Mouse (Mus musculus): ENCODE results near the gene Hoxa9.

The Hoxa9 gene

GRCm38 (mm10) chr6:52244471-52245039 lies 13.7 kb upstream of the Hoxa9 start:
- no peak for DNase-seq (ENCODE audit: low spot score in 2 of 2)

- DNase-seq (ENCODE audit: low spot score in 2 of 2), result no peak
Observed at GRCm38 (mm10) chr6:52243681-52244121, 12.8 kb upstream of the Hoxa9 start.

DNA sequence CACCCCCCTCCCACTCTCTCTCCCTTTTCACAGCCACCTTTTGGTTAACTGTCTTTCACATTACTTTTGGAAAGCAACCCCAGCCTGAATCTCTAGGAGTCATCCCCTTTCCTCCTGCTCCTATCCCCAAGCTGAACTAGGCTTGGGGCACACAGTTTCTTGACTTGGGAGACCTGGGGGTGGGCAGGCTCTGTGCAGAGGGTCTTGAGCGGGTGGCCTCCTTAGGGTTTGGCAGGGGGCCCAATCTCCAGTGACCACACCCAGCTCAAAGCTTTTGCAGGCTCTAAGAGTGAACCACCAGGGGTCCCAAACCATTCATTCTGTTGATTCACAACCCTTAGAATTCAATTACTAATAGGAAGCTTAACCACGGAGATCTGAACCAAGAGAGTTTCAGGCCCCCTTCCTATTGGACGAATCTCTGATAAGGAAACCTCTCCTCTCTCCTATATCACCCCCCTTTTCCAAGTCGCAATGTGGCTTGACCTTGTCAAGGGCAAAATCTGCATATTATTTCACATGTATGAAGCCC lies 12.0 kb upstream of the Hoxa9 start:
- no peak for DNase-seq (ENCODE audit: low spot score in 2 of 2)

DNA sequence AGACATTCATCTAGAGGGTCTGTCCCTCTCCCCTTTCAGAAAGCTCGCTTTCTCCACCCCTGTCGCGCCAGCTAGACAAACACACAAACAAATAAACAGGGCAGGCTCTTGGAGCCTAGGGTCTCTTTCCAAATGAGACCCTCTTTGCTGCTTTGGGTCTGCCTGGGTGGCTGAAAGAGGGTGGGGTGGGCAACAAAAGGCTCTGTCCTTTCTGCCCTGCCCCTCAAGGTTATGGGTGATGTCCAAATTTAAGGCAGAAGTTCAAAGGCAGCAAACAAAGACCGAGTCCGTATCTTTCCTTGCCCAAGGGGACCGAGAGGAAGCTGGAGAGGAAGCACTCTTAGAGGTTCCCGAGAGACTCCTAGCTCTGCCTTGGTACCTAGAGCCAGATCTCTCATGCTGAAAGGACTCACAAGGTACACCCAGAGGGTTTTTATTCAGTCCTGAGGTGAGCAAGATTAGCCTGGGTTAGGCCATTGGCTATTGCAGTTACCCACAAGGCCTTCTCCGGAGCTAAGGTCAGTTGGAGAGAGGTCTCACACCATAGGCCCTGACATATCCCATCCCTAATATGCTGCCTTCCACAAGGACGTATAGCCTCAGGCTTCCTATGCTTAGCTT lies 10.2 kb upstream of the Hoxa9 start:
- DNase-seq (ENCODE audit: low spot score in 2 of 2), result no peak

DNA sequence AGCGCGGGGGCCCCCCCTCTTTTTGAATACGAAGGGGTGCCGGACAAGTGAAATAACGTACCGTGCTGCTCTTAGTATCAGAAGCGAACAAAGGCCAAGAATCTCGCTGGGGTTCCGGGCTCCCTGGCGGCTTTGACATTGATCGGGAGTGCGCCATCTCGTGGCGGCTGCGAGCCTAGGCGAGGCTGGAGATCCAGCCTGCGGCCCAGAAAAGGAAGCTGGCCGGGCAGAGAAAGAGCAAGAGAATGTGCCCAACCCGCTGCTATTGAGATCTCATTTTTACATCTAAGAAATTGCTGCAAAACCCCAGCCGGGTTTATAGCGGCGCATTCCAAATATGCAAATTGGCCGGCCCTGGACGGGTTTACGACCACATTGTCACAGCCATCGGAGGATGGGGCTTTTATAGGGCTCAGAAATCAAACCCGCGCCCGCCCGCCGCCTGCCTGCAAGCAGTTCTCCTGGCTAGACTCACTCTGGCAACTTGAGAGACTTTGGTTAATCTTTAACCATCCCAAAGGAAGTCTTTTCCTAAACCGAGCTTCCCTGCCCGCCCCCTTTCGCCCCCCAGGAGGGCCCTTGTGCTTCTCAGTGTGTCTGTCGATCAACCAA lies 9.6 kb upstream of the Hoxa9 start, which contains the start of gene Hoxa10:
Gene Hoxa10, minus strand, starts transcription at position 466 of the 612 bp plus-strand sequence.
- DNase-seq (ENCODE audit: low spot score in 2 of 2), result peak in 1 of 2 experiments; percentile 68

GRCm38 (mm10) chr6:52239625-52240388 lies 8.9 kb upstream of the Hoxa9 start:
- no peak for DNase-seq (ENCODE audit: low spot score in 2 of 2)

DNA sequence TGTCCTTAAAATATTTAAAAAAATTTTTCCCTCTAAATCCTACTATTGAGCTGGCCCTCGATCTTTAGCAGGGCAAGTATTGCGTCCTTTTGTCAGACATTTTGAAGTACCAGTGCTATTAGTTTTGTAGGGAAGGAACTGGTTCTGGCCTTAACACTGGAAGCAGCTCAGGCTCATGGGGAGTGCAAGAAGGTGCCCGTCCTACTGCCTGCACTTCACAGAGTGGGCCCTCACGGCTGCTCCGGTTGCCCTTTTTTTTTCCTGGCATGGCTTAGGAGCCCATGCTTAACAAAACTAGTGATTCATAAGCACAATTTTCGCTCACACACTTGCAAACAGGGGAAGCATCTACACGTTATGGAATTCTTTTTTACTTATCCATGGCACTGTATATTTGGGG lies 8.1 kb upstream of the Hoxa9 start:
- no peak for DNase-seq (ENCODE audit: low spot score in 2 of 2)

DNA sequence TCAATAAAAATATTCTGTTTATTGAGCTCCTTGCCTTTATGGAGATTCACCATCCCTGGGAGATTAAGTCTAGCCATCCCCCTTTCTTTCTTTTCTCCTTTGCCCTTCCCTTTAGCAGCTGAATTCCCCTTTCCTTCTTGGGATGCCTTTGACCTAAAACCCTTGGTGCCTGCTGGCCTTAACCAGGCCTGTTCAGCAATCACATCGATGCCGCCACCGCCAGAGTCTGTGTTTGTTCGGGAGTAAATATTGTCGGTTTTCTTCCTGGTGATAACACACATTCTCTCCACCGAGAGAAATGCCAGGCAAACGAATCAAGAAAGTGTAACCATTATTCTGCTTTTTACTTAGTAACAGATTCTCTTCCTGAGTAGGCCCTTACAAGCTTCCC lies 7.3 kb upstream of the Hoxa9 start:
- no peak for DNase-seq (ENCODE audit: low spot score in 2 of 2)

- no peak for DNase-seq (ENCODE audit: low spot score in 2 of 2)
Observed at GRCm38 (mm10) chr6:52237346-52238154, 6.7 kb upstream of the Hoxa9 start.

DNA sequence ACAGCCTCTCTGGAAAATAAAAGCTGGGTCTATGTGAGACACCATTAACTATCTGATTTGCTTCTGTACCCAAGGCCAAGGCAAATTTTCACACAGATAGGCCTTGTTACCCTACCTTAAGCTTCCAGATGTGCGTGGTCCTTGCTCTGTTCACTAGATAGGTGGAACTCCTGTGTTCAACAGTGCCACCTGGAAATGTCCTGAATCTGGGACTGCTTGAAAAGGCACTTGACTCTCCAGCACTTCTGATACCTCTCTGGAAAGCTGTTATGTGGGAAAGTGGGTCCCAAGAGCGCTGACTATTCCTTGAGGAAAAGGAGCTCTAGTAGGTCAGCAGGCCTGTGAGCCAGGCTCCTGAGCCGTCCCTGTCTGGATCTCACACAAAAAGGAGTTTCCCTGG lies 5.9 kb upstream of the Hoxa9 start:
- DNase-seq (ENCODE audit: low spot score in 2 of 2), result no peak

GRCm38 (mm10) chr6:52235866-52236265 lies 5.0 kb upstream of the Hoxa9 start:
- DNase-seq (ENCODE audit: low spot score in 2 of 2), result no peak

DNA sequence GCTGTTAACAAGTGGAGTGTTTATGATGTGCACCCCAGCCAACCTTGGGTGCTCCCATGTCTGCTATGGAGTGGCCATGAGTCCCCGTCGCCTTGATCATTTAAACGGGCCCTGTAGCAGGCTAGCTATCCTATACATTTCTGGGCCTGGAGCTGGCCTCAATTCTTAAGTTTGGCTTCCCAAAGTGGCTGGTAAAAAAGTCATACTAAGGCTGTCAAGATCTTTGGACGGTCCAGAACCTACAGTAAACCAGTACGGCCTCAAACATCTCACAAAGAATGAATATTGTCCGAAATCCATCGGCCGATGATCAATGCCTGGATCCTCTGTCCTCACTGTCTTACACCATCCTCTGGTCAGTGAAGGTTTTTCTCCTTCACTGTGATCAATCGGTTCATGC lies 4.4 kb upstream of the Hoxa9 start:
- DNase-seq (ENCODE audit: low spot score in 2 of 2), result no peak

DNA sequence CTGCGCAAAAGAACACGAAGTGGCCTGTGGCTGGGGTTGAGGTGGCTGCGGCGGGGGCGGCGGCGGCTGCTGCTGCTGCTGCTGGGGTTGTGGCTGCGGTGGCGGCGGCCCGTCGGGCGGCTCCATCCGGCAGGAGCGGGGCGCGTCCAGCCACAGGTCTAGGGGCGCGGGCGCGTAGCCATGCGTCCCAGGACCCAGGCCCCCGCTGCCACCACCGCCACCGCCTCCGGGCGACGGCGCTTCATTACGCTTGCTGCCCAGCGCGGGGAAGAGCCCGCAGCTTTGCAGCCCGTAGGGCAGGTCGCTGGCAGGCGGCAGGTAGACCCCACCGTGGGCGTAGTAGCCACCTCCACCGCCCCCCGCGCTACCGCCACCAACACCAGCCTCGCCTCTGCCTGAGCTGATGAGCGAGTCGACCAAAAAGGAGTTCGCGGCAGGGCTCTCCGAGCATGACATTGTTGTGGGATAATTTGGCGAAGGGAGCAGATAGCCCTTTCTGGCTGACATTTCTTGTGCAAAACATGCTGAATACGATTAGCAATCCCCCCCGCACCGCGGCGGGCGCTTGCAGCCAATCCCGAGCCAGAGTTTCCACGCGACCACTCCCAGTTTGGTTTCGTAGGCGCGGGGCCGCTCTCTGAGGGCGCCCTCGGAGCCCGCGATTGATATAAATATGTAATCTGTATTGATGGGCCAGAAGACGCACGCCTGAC lies 3.7 kb upstream of the Hoxa9 start:
- no peak for DNase-seq (ENCODE audit: low spot score in 2 of 2)

- no peak for DNase-seq (ENCODE audit: low spot score in 2 of 2)
Observed at GRCm38 (mm10) chr6:52233546-52234427, 2.9 kb upstream of the Hoxa9 start.

DNA sequence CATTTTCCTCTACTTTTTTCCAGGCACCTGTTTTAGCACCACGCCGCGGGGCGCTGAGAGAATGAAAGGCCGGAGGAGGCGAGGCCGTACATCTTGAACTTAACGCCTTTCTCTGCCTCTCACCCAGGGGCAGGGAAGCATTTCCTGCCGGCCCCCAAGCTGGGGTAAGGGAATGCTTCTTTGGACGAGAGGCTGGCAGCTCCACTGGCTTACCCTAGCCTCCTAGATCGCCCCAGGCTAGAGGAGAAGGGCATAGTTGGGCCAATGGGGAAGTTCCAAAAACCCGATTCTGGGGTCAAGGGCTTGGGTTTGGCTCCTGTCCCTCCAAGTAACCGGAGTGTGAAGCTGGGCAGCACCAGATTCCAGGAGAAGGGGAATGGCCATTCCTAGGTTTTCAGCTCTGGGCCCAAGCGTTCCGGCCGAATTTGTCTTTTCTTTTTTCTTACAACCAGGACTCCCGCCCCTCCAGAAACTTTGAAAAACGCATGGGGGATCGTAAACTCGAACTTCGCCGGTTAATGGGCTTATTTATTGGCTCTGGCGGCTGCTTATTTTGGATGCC lies 2.2 kb upstream of the Hoxa9 start:
- no peak for DNase-seq (ENCODE audit: low spot score in 2 of 2)

DNA sequence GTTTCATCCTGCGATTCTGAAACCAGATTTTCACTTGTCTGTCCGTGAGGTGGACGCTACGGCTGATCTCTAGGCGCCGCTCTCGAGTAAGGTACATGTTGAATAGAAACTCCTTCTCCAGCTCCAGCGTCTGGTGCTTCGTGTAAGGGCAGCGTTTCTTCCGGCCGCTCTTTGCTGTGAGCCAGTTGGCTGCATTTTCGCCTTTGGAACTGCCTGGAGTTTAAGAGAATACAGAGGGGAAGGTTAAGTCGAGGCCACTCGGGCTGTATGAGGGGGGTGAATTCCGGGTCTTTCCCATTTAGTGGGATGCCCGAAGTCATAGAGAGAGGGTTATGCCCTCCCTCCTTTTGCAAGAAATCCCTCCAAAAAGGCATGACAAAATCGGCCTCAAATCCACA lies 1.7 kb upstream of the Hoxa9 start:
- DNase-seq (ENCODE audit: low spot score in 2 of 2), result no peak

GRCm38 (mm10) chr6:52231885-52232567 lies 1.1 kb upstream of the Hoxa9 start:
- no peak for DNase-seq (ENCODE audit: low spot score in 2 of 2)

DNA sequence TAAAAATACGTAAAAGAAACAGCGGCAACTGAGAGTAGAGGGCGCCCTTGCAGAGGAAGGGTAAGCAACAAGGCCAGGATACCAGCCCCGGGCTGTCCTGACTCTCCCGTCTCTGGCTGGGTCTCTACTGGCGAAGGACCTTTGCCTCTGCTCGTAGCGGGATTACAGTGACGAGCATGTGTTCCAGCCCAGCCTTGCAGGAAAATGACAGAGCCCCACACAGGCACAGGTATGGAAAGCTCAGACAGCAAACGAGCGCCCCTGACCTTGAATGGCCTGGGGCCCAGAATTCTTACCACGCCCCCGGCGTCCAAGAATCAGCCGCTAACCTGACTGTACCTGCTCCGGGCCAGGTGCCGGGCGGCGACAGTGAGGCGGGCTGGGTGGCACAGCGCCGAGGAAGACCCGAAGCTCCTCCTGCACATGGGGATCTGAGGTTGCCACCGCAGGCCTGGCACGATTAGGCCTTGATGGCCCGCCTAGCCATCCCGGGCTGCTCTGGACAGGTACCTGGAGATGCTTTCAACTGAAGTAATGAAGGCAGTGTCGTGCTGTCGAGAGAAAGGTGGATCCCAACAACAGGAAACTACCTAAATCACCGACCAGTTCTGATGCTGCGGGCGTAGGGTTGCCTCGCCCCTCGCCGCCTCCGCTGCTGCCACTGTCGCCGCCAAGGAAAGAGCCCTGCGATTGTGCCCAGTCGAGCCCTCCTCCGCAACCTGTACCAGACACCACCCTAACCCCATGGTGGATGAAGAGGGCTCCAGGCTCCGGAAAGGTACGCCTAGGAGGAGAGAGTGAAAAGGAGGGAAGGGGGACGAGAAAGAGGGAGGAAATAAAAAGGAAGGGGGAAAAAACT lies 1.1 kb downstream of the Hoxa9 start:
- DNase-seq (ENCODE audit: low spot score in 2 of 2), result no peak
